Mouse (Mus musculus): ENCODE measurements around the gene Elk4. TPM values are rescaled to one million over a fixed set of nuclear protein-coding genes. Genes with fewer than 3 reads are reported as not detected.

Elk4 gene
- 10 to 100 TPM; 84.0 to 94.1 TPM for polyA plus RNA-seq (2017; shearing (Covaris generic))

DNA sequence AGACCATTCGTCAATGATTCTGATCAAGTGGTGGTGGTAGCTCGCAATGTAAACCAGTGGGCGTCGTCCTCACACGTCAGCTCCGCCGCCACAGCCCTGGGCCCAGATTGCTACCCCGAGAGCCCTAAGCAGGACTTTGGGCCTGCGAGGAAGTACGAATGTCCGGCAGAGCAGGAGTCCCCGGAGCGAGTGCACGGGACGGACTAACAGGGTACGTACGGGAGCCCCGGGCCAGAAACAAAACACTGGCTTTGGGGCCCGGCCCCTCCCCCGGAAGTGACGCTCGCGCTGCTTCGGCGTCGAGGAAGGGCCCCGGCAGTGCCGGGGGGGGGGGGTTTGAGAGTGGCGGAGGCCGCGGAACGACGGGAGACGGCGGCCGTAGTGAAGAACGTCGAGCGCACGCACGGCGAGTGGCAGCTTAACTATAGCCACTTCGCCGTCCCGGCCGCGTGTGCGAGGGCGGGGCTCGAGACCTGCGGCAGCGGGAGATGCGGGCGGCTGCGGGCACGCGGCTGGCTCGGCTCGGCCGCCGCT, at the start of gene Elk4:
Elk4 (plus strand) TSS at position 326 of the 534 bp plus-strand sequence.

DNA sequence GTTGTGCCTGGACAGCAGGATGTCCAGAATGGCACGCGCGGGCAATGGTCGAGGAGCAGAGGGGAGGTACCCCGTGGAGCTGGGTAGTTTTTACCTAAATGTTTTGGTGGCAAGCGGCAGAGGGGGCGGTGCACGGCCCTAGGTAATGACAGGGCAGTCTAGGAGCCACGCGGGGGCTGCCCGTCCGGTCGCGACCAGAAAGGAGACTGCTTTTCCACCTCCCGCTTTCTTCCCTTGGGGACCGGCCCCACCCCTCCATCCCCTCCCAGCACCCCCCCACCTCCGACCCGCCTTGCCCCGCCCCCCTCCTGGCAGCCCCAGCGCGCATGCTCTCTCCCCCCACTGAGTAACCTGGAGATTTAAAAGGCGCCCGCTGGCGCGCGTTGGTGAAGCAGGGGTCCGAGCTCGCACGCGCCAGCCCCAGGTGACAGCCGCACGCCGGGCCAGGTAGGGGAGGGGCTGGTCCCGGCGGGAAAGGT, 44.8 kb upstream of the Elk4 start, which contains the start of gene Slc45a3:
Slc45a3 (plus strand) TSS at position 362 of the 479 bp plus-strand sequence.

DNA sequence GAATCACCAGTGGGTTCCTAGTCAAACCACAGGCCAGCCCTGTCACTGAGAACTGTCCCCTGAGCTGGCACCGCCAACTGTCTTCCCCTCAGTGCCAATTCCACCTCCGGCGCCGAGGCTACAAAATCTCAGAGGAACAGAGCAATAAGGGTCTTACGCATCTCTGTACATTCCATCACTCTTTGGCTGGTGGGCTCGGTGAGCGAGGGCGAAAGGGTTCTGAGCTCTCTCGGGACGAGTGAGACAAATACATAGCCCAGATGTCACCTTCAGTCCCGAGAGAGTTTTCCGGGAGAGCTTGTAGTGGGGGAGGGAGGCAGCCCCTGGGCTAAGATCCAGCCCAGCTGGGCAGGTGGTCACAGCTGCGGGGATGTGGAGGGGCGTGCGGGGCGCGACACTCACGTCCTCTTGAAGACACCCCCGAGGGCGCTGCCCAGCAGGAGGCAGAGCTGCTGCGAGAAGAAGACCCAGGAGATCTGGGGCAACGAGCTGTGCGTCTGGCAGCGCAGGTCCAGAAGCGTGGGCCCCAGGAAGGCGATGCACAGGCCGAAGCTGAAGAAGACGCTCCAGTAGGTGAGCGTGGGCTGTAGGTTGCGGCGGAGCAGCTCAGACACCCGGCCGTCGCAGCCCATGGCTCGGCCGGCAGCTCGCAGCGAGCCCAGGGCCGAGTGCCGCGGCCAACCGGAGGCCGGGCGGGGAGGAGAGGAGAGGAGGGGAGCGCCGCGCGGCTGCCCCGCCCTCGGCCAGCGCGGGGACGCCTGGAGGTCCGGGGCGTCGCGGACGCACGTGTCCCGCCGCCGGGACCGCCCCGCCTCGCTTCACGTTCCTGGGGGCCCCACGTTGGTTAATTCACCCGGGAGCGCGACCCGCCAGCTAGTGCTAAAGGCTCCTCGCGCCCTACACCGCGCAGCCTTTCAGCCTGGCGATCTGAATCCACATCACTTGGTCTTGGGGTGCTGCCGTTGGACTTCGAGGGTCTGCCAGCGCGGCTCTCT, 60.2 kb downstream of the Elk4 start, which contains the start of gene Mfsd4a:
Mfsd4a (minus strand) TSS at position 802 of the 995 bp plus-strand sequence.

Other genes with a start within 250 kb of the Elk4 start
- gene Pm20d1, start 210.2 kb upstream of the Elk4 start, polyA plus RNA-seq (2017; shearing (Covaris generic)): under 1 TPM in 1 of 2 experiments, not detected in 1; 0.61 TPM
- gene Slc41a1, start 180.1 kb upstream of the Elk4 start, polyA plus RNA-seq (2017; shearing (Covaris generic)): 10 to 100 TPM; 19.9 to 27.6 TPM
- 10 to 100 TPM; 51.4 to 55.4 TPM for gene Rab29, start 140.4 kb upstream of the Elk4 start, polyA plus RNA-seq (2017; shearing (Covaris generic))
- gene Nucks1, start 97.1 kb upstream of the Elk4 start, polyA plus RNA-seq (2017; shearing (Covaris generic)): 10 to 100 TPM; 47.8 to 48.9 TPM
- gene Slc45a3, start 44.6 kb upstream of the Elk4 start, polyA plus RNA-seq (2017; shearing (Covaris generic)): 1 to 10 TPM; 1.1 to 1.4 TPM
- 10 to 100 TPM; 81.3 to 88.4 TPM for gene Mfsd4a, start 60.5 kb downstream of the Elk4 start, polyA plus RNA-seq (2017; shearing (Covaris generic))
- not detected for gene Cdk18, start 132.1 kb downstream of the Elk4 start, polyA plus RNA-seq (2017; shearing (Covaris generic))
- under 1 TPM in 1 of 2 experiments, not detected in 1; 0.25 TPM for gene Lemd1, start 183.8 kb downstream of the Elk4 start, polyA plus RNA-seq (2017; shearing (Covaris generic))
- not detected for gene AC124108.1, start 183.8 kb downstream of the Elk4 start, polyA plus RNA-seq (2017; shearing (Covaris generic))
- not detected for gene Gm10188, start 222.2 kb downstream of the Elk4 start, polyA plus RNA-seq (2017; shearing (Covaris generic))